Mouse (Mus musculus) right cerebral cortex, postnatal 14 days (tissue): ENCODE measurements around the gene Cdkn2c.

Source experiments
- DNase-seq: peaks from one replicate; pipeline ENCODE4 v3.0.0; 2022

The Cdkn2c gene

GRCm38 (mm10) chr4:109657021-109657850 lies 9.8 kb downstream of the Cdkn2c start:
- peak; percentile 11 for DNase-seq

- no peak for DNase-seq
Observed at GRCm38 (mm10) chr4:109656301-109656700, 10.7 kb downstream of the Cdkn2c start.

- no peak for DNase-seq
Observed at GRCm38 (mm10) chr4:109655738-109656137, 11.3 kb downstream of the Cdkn2c start.

- DNase-seq: no peak
Observed at GRCm38 (mm10) chr4:109654701-109655100, 12.3 kb downstream of the Cdkn2c start.

- DNase-seq: no peak
Observed at GRCm38 (mm10) chr4:109653251-109653650, 13.7 kb downstream of the Cdkn2c start.

- no peak for DNase-seq
Observed at GRCm38 (mm10) chr4:109649331-109649730, 17.7 kb downstream of the Cdkn2c start.

- no peak for DNase-seq
Observed at GRCm38 (mm10) chr4:109647281-109647680, 19.7 kb downstream of the Cdkn2c start.

- DNase-seq: no peak
Observed at GRCm38 (mm10) chr4:109641451-109641850, 25.5 kb downstream of the Cdkn2c start.

GRCm38 (mm10) chr4:109640141-109640540 lies 26.8 kb downstream of the Cdkn2c start:
- no peak for DNase-seq

GRCm38 (mm10) chr4:109639356-109639755 lies 27.6 kb downstream of the Cdkn2c start:
- DNase-seq: no peak

- DNase-seq: no peak
Observed at GRCm38 (mm10) chr4:109634971-109635370, 32.0 kb downstream of the Cdkn2c start.

GRCm38 (mm10) chr4:109631029-109631428 lies 36.0 kb downstream of the Cdkn2c start:
- no peak for DNase-seq

- no peak for DNase-seq
Observed at GRCm38 (mm10) chr4:109630215-109630614, 36.8 kb downstream of the Cdkn2c start.

- no peak for DNase-seq
Observed at GRCm38 (mm10) chr4:109612596-109612995, 54.4 kb downstream of the Cdkn2c start.
